Mouse (Mus musculus) thymus, postnatal 0 days (tissue): ENCODE data around the gene Ube2e1. TPM values are rescaled to one million over a fixed set of nuclear protein-coding genes. Genes with fewer than 3 reads are reported as not detected.

Source experiments
- DNase-seq: peaks from one replicate; pipeline ENCODE4 v3.0.0-alpha.2; 2015; ENCODE audit warnings: low spot score
- polyA plus RNA-seq: library from polyadenylated mRNA; unstranded; fragments of >200 nt; fragmentation: Nextera tagmentation; extraction: Ambion mirVana; gene quantifications from 2 replicates; pipeline ENCODE4 v1.2.1, GENCODE M21; 2015

The Ube2e1 gene
- polyA plus RNA-seq: 173 and 189 TPM in 2 replicates

- DNase-seq: peak; percentile 86
These were observed at the start of gene Ube2e1 for GRCm38 (mm10) chr14:18331693-18332131. Gene Ube2e1 (minus strand): TSS chr14:18331859.

- DNase-seq: no peak
These were observed 48.2 kb upstream of the Ube2e1 start for GRCm38 (mm10) chr14:18379841-18380240.

GRCm38 (mm10) chr14:18377944-18378575, 46.4 kb upstream of the Ube2e1 start:
- DNase-seq: no peak

- no peak for DNase-seq
These were observed 44.5 kb upstream of the Ube2e1 start for GRCm38 (mm10) chr14:18376206-18376605.

GRCm38 (mm10) chr14:18373758-18374405, 42.2 kb upstream of the Ube2e1 start:
- DNase-seq: no peak

GRCm38 (mm10) chr14:18372761-18373610, 41.3 kb upstream of the Ube2e1 start:
- no peak for DNase-seq

- DNase-seq: no peak
These were observed 37.4 kb upstream of the Ube2e1 start for GRCm38 (mm10) chr14:18369031-18369430.

GRCm38 (mm10) chr14:18367025-18367424, 35.4 kb upstream of the Ube2e1 start:
- DNase-seq: no peak

- DNase-seq: no peak
These were observed 32.7 kb upstream of the Ube2e1 start for GRCm38 (mm10) chr14:18364321-18364720.

- DNase-seq: no peak
These were observed 24.8 kb upstream of the Ube2e1 start for GRCm38 (mm10) chr14:18356442-18356841.

GRCm38 (mm10) chr14:18355514-18356190, 24.0 kb upstream of the Ube2e1 start:
- DNase-seq: no peak

GRCm38 (mm10) chr14:18353525-18353924, 21.9 kb upstream of the Ube2e1 start:
- DNase-seq: no peak

- DNase-seq: no peak
These were observed 21.3 kb upstream of the Ube2e1 start for GRCm38 (mm10) chr14:18352934-18353333.

GRCm38 (mm10) chr14:18350680-18351079, 19.0 kb upstream of the Ube2e1 start:
- peak; percentile 73 for DNase-seq

GRCm38 (mm10) chr14:18349871-18350270, 18.2 kb upstream of the Ube2e1 start:
- peak; percentile 26 for DNase-seq

GRCm38 (mm10) chr14:18343589-18343988, 11.9 kb upstream of the Ube2e1 start:
- DNase-seq: no peak

GRCm38 (mm10) chr14:18342749-18343148, 11.1 kb upstream of the Ube2e1 start:
- no peak for DNase-seq

- DNase-seq: no peak
These were observed 9.4 kb upstream of the Ube2e1 start for GRCm38 (mm10) chr14:18341088-18341487.

- DNase-seq: no peak
These were observed 4.4 kb upstream of the Ube2e1 start for GRCm38 (mm10) chr14:18336106-18336505.

GRCm38 (mm10) chr14:18330789-18331692, 618 bp downstream of the Ube2e1 start:
- peak; percentile 61 for DNase-seq
